Mouse (Mus musculus) midbrain, embryonic 16.5 days (tissue): ENCODE data around the gene Slc35a2. TPM values are rescaled to one million over a fixed set of nuclear protein-coding genes. Genes with fewer than 3 reads are reported as not detected.

Experiments
- ATAC-seq: fragments of 200-750 bp; cut with Nextera tagmentation; 2 replicates; pipeline ENCODE4 v1.8.0; 2017; ENCODE audit warnings: moderate TSS enrichment
- H3K27ac ChIP-seq: fragments of 300-500 bp; sonication (generic); 2 replicates; pipeline ENCODE4 v1.5.1; 2014; ENCODE audit warnings: mild to moderate bottlenecking, low read length, mixed read lengths
- H3K27me3 ChIP-seq: fragments of 300-500 bp; sonication (generic); 2 replicates; pipeline ENCODE4 v1.6.1; 2014; ENCODE audit warnings: low read depth, low read length, mixed read lengths; ENCODE audit not compliant: control insufficient read depth, insufficient read depth
- H3K36me3 ChIP-seq: fragments of 300-500 bp; sonication (generic); 2 replicates; pipeline ENCODE4 v1.6.1; 2014; ENCODE audit warnings: mild to moderate bottlenecking, low read length, moderate library complexity, mixed read lengths; ENCODE audit not compliant: control insufficient read depth, insufficient read depth
- H3K4me1 ChIP-seq: fragments of 300-500 bp; sonication (generic); 2 replicates; pipeline ENCODE4 v1.6.1; 2014; ENCODE audit warnings: mild to moderate bottlenecking, low read length, mixed read lengths; ENCODE audit not compliant: control insufficient read depth, insufficient read depth
- H3K4me2 ChIP-seq: fragments of 300-500 bp; sonication (generic); 2 replicates; pipeline ENCODE4 v1.6.1; 2014; ENCODE audit warnings: mild to moderate bottlenecking, low read length, mixed read lengths
- H3K4me3 ChIP-seq: fragments of 300-500 bp; sonication (generic); 2 replicates; pipeline ENCODE4 v1.5.1; 2014; ENCODE audit warnings: low read depth, mild to moderate bottlenecking, low read length, moderate library complexity, mixed read lengths
- H3K9ac ChIP-seq: fragments of 300-500 bp; sonication (generic); 2 replicates; pipeline ENCODE4 v1.6.1; 2014; ENCODE audit warnings: low read depth, low read length, mixed read lengths
- H3K9me3 ChIP-seq: fragments of 300-500 bp; sonication (generic); replicated peaks from 2 replicates; pipeline ENCODE4 v1.6.1; 2014; ENCODE audit warnings: mild to moderate bottlenecking, low read length, mixed read lengths; ENCODE audit not compliant: control insufficient read depth, poor library complexity, severe bottlenecking
- WGBS: fragments of 180-500 bp; shearing (Covaris S2); extraction: QIAGEN DNeasy Blood & Tissue Kit; methylation state at CpG from one replicate; pipeline ENCODE4 v1.1.7; 2014; 5-methylcytosine and 5-hydroxymethylcytosine counted together
- polyA plus RNA-seq: library from polyadenylated mRNA; unstranded; fragments of >200 nt; fragmentation: Nextera tagmentation; extraction: Ambion mirVana; gene quantifications from 2 replicates; pipeline ENCODE4 v1.2.1, GENCODE M21; 2015

Slc35a2 gene
- polyA plus RNA-seq, 1 experiment from 2014 or later = 45.2 TPM

- H3K9ac ChIP-seq = peak within 1 kb of the TSS; percentile 73
- peak; percentile 92 for ATAC-seq
- H3K4me3 ChIP-seq = peak within 1 kb of the TSS; percentile 54
- 15% methylated on average over 39 of the region's 40 CpGs for WGBS
- no peaks in the 10 kb centered on the region for H3K9me3 ChIP-seq
- peak within 1 kb of the TSS; percentile 67 for H3K4me2 ChIP-seq
- H3K27ac ChIP-seq = peak within 1 kb of the TSS; percentile 85
- no peaks in the 10 kb centered on the region for H3K27me3 ChIP-seq
- H3K4me1 ChIP-seq = peaks cover 8% of the 10 kb centered on the region; the same call in 1 of the 2 replicates
- peaks cover 4% of the 10 kb centered on the region for H3K36me3 ChIP-seq
These were observed 36.0 kb downstream of the Slc35a2 start, which contains the start of gene Pcsk1n for GRCm38 (mm10) chrX:7919601-7920383. Pcsk1n (plus strand) TSS chrX:7919822.

GRCm38 (mm10) chrX:7922032-7922431 is 38.2 kb downstream of the Slc35a2 start:
- WGBS = 25% methylated on average over 18 of the region's 48 CpGs
- no peak; the same call in 1 of the 2 replicates for ATAC-seq
- Histone ChIP-seq H3K27me3 (no peaks in the 10 kb centered on the region), H3K36me3 (peaks cover 4% of the 10 kb centered on the region), H3K9ac (peak overlapping the region; percentile 70), H3K27ac (peak overlapping the region; percentile 85), H3K9me3 (no peaks in the 10 kb centered on the region), H3K4me2 (peak overlapping the region; percentile 67), H3K4me3 (peak overlapping the region; percentile 54), H3K4me1 (peaks cover 8% of the 10 kb centered on the region; the same call in 1 of the 2 replicates)

- Histone ChIP-seq H3K4me3 (no peak overlapping the region), H3K4me1 (peaks cover 8% of the 10 kb centered on the region; the same call in 1 of the 2 replicates), H3K27ac (no peak overlapping the region), H3K9ac (no peak overlapping the region), H3K4me2 (no peak overlapping the region), H3K27me3 (no peaks in the 10 kb centered on the region), H3K36me3 (peaks cover 7% of the 10 kb centered on the region), H3K9me3 (no peaks in the 10 kb centered on the region)
- 79% methylated on average over 6 of the region's 6 CpGs for WGBS
- no peak for ATAC-seq
These were observed 42.4 kb downstream of the Slc35a2 start for GRCm38 (mm10) chrX:7926266-7926665.

GRCm38 (mm10) chrX:7927116-7927515 is 43.3 kb downstream of the Slc35a2 start:
- peaks cover 8% of the 10 kb centered on the region; the same call in 1 of the 2 replicates for H3K4me1 ChIP-seq
- ATAC-seq = no peak
- H3K9ac ChIP-seq = no peak overlapping the region
- peaks cover 8% of the 10 kb centered on the region for H3K36me3 ChIP-seq
- H3K27ac ChIP-seq = no peak overlapping the region
- no peaks in the 10 kb centered on the region for H3K27me3 ChIP-seq
- no peaks in the 10 kb centered on the region for H3K9me3 ChIP-seq
- WGBS = 36% methylated on average over 10 of the region's 10 CpGs
- no peak overlapping the region for H3K4me2 ChIP-seq
- no peak overlapping the region for H3K4me3 ChIP-seq

GRCm38 (mm10) chrX:7928270-7928790 is 44.5 kb downstream of the Slc35a2 start, which contains the start of gene Eras:
Eras (minus strand) TSS chrX:7928607.
- Histone ChIP-seq H3K4me1 (no peaks in the 10 kb centered on the region; the same call in 1 of the 2 replicates), H3K36me3 (peaks cover 7% of the 10 kb centered on the region; the same call in 1 of the 2 replicates), H3K9ac (no peak within 1 kb of the TSS), H3K9me3 (no peaks in the 10 kb centered on the region), H3K27me3 (no peaks in the 10 kb centered on the region), H3K4me3 (no peak within 1 kb of the TSS), H3K4me2 (no peak within 1 kb of the TSS), H3K27ac (no peak within 1 kb of the TSS)
- WGBS = 19% methylated on average over 19 of the region's 19 CpGs
- ATAC-seq = no peak

GRCm38 (mm10) chrX:7936874-7937273 is 53.0 kb downstream of the Slc35a2 start:
- Histone ChIP-seq H3K27ac (no peak overlapping the region), H3K27me3 (no peaks in the 10 kb centered on the region), H3K4me3 (no peak overlapping the region), H3K36me3 (peaks cover 11% of the 10 kb centered on the region; the same call in 1 of the 2 replicates), H3K9ac (no peak overlapping the region), H3K4me1 (no peaks in the 10 kb centered on the region), H3K4me2 (no peak overlapping the region), H3K9me3 (no peaks in the 10 kb centered on the region)
- WGBS = 50% methylated on average over 11 of the region's 11 CpGs
- ATAC-seq = no peak

GRCm38 (mm10) chrX:7937667-7938066 is 53.8 kb downstream of the Slc35a2 start:
- Histone ChIP-seq H3K27ac (no peak overlapping the region), H3K4me2 (no peak overlapping the region), H3K9ac (no peak overlapping the region), H3K27me3 (no peaks in the 10 kb centered on the region), H3K4me1 (no peaks in the 10 kb centered on the region), H3K4me3 (no peak overlapping the region), H3K36me3 (peaks cover 7% of the 10 kb centered on the region; the same call in 1 of the 2 replicates), H3K9me3 (no peaks in the 10 kb centered on the region)
- no peak for ATAC-seq
- 90% methylated on average over 6 of the region's 6 CpGs for WGBS
